Mouse (Mus musculus) forebrain, embryonic 15.5 days (tissue): ENCODE measurements at regions not wholly inside any gene's neighbourhood (a gene's known extent, or its start where the extent isn't known, plus 50 kb on each side); places are given as distances from the start of the nearest gene placed in this dataset.
A peak's percentile ranks its signal among the peaks of the same experiment; 100 is the strongest.

ENCODE experiments used
- ATAC-seq: fragments of 200-750 bp; cut with Nextera tagmentation; replicated peaks from 2 replicates; pipeline ENCODE4 v1.8.0; 2017; ENCODE audit warnings: mild to moderate bottlenecking, moderate TSS enrichment, moderate library complexity
- H3K27ac ChIP-seq: fragments of 300-500 bp; sonication (generic); replicated peaks from 2 replicates; pipeline ENCODE4 v1.5.1; 2015; ENCODE audit warnings: mild to moderate bottlenecking, inconsistent platforms
- H3K27me3 ChIP-seq: fragments of 300-500 bp; sonication (generic); 2 replicates; pipeline ENCODE4 v1.6.1; 2015; ENCODE audit warnings: inconsistent platforms
- H3K36me3 ChIP-seq: fragments of 300-500 bp; sonication (generic); 2 replicates; pipeline ENCODE4 v1.6.1; 2015; ENCODE audit warnings: mild to moderate bottlenecking, inconsistent platforms
- H3K4me1 ChIP-seq: fragments of 300-500 bp; sonication (generic); 2 replicates; pipeline ENCODE4 v1.6.1; 2015; ENCODE audit warnings: inconsistent platforms
- H3K4me2 ChIP-seq: fragments of 300-500 bp; sonication (generic); replicated peaks from 2 replicates; pipeline ENCODE4 v1.6.1; 2015; ENCODE audit warnings: mild to moderate bottlenecking, inconsistent platforms
- H3K4me3 ChIP-seq: fragments of 300-500 bp; sonication (generic); 2 replicates; pipeline ENCODE4 v1.5.1; 2015; ENCODE audit warnings: mild to moderate bottlenecking, inconsistent platforms
- H3K9ac ChIP-seq: fragments of 300-500 bp; sonication (generic); replicated peaks from 2 replicates; pipeline ENCODE4 v1.6.1; 2015; ENCODE audit warnings: mild to moderate bottlenecking, inconsistent platforms
- H3K9me3 ChIP-seq: fragments of 300-500 bp; sonication (generic); 2 replicates; pipeline ENCODE4 v1.6.1; 2016; ENCODE audit warnings: inconsistent platforms
- WGBS: fragments of 180-500 bp; shearing (Covaris S2); methylation state at CpG from one replicate; pipeline ENCODE4 v1.1.7; 2015; ENCODE audit warnings: mixed read lengths; 5-methylcytosine and 5-hydroxymethylcytosine counted together

- Histone ChIP-seq H3K27me3 (no peaks in the 10 kb centered on the region), H3K9me3 (no peaks in the 10 kb centered on the region), H3K4me2 (no peak overlapping the region), H3K4me1 (no peaks in the 10 kb centered on the region), H3K4me3 (no peak overlapping the region), H3K36me3 (no peaks in the 10 kb centered on the region), H3K9ac (no peak overlapping the region), H3K27ac (no peak overlapping the region)
- WGBS = 90% methylated on average over 3 of the region's 3 CpGs
- no peak for ATAC-seq
Observed at GRCm38 (mm10) chr14:9000408-9001092, 334.5 kb upstream of the 4930452B06Rik start.

GRCm38 (mm10) chr14:8999815-9000214, 333.8 kb upstream of the 4930452B06Rik start:
- no peak for ATAC-seq
- no peaks in the 10 kb centered on the region for H3K36me3 ChIP-seq
- WGBS = 48% methylated on average over 1 of the region's 1 CpGs
- H3K4me2 ChIP-seq = no peak overlapping the region
- no peak overlapping the region for H3K27ac ChIP-seq
- H3K27me3 ChIP-seq = no peaks in the 10 kb centered on the region
- no peak overlapping the region for H3K9ac ChIP-seq
- H3K9me3 ChIP-seq = no peaks in the 10 kb centered on the region
- H3K4me1 ChIP-seq = no peaks in the 10 kb centered on the region
- H3K4me3 ChIP-seq = no peak overlapping the region

DNA sequence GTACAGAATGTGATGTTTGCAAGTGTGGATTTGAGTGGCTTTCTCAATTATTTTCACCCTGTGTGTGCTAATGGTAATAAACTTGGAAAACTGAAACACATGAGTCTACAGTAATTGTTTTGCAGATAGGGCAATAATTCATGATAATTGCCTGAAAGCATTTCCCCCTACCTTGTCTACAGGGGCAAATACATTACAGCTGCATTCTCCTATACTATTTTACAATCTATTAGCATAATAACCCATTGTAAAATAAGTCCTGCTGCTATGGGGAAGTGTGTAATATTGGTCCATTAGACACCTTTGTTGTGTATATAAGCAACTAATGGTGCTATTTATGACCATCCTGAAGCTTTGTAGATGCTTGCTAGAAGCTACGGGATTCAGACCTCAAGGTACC, 327.4 kb upstream of the 4930452B06Rik start:
- ATAC-seq = no peak

DNA sequence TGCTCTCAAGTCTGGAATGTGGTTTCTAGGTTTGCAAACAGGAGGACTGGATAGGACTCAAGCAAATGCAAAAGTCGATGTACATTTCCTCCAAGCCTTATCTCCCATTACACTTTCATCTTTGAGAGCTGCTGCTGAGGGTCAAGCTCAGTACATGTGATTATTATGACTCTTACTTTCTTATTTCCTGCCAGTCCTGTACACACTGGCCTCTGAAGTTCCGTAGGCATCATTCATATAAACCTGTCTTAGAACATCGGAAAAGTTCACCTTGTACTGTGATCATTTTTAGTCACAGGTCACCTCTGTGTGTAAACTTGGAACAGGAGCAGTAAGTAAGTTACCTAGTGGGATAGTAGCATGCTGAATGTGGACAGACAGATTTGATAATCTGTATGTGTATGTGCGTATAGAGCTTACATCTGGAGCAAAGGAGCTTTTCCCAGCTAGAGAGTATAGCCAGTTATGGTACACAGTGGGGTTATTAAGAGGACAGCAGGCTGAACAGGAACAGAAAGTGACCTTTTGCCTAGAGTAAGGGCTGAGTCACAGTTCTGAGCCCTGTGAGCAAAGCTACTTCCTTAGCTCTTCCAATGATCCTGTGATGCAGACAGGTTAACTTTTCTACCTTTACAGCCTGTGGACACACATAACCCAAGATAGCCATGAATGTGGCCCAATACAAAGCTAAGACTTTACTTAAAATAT, 319.2 kb upstream of the 4930452B06Rik start:
- no peak overlapping the region for H3K27ac ChIP-seq
- no peaks in the 10 kb centered on the region for H3K27me3 ChIP-seq
- H3K4me2 ChIP-seq = no peak overlapping the region
- H3K36me3 ChIP-seq = no peaks in the 10 kb centered on the region
- H3K9ac ChIP-seq = no peak overlapping the region
- 96% methylated on average over 4 of the region's 4 CpGs for WGBS
- H3K4me3 ChIP-seq = no peak overlapping the region
- no peak for ATAC-seq
- no peaks in the 10 kb centered on the region for H3K9me3 ChIP-seq
- no peaks in the 10 kb centered on the region for H3K4me1 ChIP-seq

More for the DNA sequence above, 327.4 kb upstream of the 4930452B06Rik start:
- no peak overlapping the region for H3K9ac ChIP-seq
- no peak overlapping the region for H3K4me3 ChIP-seq
- H3K4me1 ChIP-seq = no peaks in the 10 kb centered on the region
- H3K36me3 ChIP-seq = no peaks in the 10 kb centered on the region
- H3K27ac ChIP-seq = no peak overlapping the region
- no peaks in the 10 kb centered on the region for H3K27me3 ChIP-seq
- no peaks in the 10 kb centered on the region for H3K9me3 ChIP-seq
- no peak overlapping the region for H3K4me2 ChIP-seq
- 72% methylated on average over 1 of the region's 1 CpGs for WGBS

DNA sequence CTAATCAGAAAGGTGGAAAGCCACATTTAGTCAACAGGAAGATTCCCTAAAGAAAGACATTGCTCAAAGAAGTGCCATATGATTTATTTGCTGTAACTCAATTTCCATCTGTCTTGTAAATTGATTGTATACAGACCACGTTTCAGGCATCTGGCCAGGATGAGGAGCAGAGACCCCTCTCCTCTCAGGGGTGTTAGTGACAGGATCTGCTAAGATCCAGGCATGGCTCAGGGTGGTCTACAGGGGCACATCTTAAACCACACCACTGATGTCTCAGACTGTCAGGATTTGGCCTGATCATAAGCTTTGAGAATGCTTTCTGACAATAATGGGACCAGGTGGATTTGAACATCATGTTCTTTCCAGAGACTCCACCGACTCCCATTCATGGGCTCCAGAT, 295.5 kb upstream of the 4930452B06Rik start:
- no peak for ATAC-seq
- Histone ChIP-seq H3K4me1 (peaks cover 3% of the 10 kb centered on the region; the same call in 1 of the 2 replicates), H3K4me2 (no peak overlapping the region), H3K9me3 (no peaks in the 10 kb centered on the region), H3K4me3 (no peak overlapping the region), H3K9ac (no peak overlapping the region), H3K27ac (no peak overlapping the region), H3K36me3 (no peaks in the 10 kb centered on the region), H3K27me3 (no peaks in the 10 kb centered on the region)
- WGBS = 49% methylated on average over 2 of the region's 2 CpGs

DNA sequence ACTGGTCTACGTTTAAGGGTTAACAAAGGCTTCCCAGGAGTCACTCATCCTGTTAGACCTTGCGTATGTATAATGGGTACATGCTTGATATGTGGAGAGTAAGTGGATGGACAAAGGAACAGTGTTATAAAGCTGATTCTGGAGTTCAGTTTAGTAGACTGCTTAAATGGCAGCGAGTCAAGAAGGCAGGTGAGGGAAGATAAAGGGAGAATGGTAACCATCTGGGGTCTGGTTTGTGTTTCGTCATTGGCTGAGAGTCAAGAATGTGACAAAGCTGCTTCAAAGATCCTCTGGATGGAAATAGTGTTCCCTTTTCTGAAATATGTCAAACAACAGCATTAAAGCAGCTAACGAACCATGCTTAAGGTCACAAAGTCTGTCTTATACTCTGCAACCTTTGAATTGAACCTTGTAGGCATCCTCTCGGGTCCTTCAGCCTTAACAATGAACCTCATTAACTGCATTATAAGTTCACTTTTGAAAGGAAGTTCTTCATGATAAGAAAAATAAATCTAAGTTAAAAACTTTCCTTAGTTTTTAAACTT, 286.9 kb upstream of the 4930452B06Rik start:
- Histone ChIP-seq H3K27ac (no peak overlapping the region), H3K9ac (no peak overlapping the region), H3K4me3 (no peak overlapping the region), H3K36me3 (no peaks in the 10 kb centered on the region), H3K4me2 (no peak overlapping the region), H3K27me3 (no peaks in the 10 kb centered on the region), H3K9me3 (no peaks in the 10 kb centered on the region), H3K4me1 (0 out of 2 replicates have a peak, but pooled peaks cover 8% of the 10 kb centered on the region)
- no peak for ATAC-seq
- 27% methylated on average over 6 of the region's 6 CpGs for WGBS

DNA sequence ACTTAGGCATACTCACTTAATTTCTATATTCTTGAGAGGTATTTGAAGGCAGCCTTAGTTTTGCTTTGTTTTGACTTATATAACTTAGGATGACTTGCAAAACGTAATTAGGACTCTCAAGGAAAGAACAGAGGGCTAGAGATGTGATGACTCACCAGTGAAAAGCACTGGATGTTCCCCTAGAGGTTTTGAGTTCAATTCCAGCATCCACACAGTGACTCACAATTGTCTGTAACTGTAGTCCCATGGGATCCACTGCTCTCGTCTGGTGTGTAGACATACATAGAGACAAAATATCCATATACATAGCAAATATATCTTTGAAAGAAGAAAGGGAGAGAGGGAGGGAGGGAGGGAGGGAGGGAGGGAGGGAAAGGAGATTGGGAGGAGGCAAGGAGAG, 282.7 kb upstream of the 4930452B06Rik start:
- Histone ChIP-seq H3K9ac (no peak overlapping the region), H3K36me3 (no peaks in the 10 kb centered on the region), H3K4me3 (no peak overlapping the region), H3K9me3 (no peaks in the 10 kb centered on the region), H3K27ac (no peak overlapping the region), H3K4me2 (no peak overlapping the region), H3K4me1 (0 out of 2 replicates have a peak, but pooled peaks cover 4% of the 10 kb centered on the region), H3K27me3 (no peaks in the 10 kb centered on the region)
- no peak for ATAC-seq
- WGBS = 79% methylated on average over 2 of the region's 2 CpGs

DNA sequence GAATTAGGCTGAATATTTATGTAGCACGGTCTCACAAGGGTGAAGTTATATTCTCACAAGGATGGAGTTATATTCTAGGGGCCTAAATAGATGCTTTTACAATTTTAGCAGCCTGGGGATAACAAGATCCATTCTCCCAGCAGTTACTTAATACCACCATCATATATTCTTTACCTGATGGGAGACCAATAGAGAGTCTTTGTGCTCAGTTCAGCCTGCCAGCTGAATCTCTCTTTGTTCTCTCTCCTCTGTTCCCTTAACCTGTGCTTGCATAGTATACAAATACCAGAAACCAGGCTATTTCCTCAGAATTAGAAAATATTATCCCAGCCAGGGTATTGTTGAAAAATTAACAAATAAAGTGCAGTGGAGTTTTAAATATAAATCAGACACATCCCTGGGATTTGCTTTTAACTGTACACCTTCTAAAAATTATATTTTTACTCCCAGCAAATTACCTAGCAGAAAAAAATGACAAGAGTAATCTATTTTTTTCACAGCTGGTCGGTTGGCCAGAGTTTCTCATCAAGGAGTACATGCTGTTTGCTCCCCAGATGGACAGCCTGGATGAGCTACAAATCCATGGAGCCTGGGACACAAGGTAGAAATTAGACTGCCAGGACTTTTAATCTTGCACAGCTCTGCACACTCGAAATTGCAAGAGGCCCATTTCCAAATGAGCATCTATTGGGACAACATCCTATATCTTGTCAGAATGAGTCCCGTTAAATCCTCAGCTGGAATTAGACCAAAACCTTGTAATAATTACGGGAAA, 281.0 kb upstream of the 4930452B06Rik start:
- WGBS = 60% methylated on average over 5 of the region's 5 CpGs
- H3K4me3 ChIP-seq = no peak overlapping the region
- no peaks in the 10 kb centered on the region for H3K36me3 ChIP-seq
- H3K4me2 ChIP-seq = no peak overlapping the region
- no peaks in the 10 kb centered on the region for H3K27me3 ChIP-seq
- no peaks in the 10 kb centered on the region for H3K4me1 ChIP-seq
- H3K9ac ChIP-seq = no peak overlapping the region
- 0 out of 2 replicates have a peak, but pooled peaks have one; percentile 53 for ATAC-seq
- no peaks in the 10 kb centered on the region for H3K9me3 ChIP-seq
- no peak overlapping the region for H3K27ac ChIP-seq

GRCm38 (mm10) chr14:8935121-8935520, 269.1 kb upstream of the 4930452B06Rik start:
- no peak overlapping the region for H3K4me2 ChIP-seq
- H3K27me3 ChIP-seq = no peaks in the 10 kb centered on the region
- H3K27ac ChIP-seq = no peak overlapping the region
- H3K9ac ChIP-seq = no peak overlapping the region
- H3K36me3 ChIP-seq = no peaks in the 10 kb centered on the region
- H3K4me1 ChIP-seq = 0 out of 2 replicates have a peak, but pooled peaks cover 3% of the 10 kb centered on the region
- no peak overlapping the region for H3K4me3 ChIP-seq
- peak; percentile 63 for ATAC-seq
- 12% methylated on average over 5 of the region's 5 CpGs for WGBS
- no peaks in the 10 kb centered on the region for H3K9me3 ChIP-seq
